Mouse (Mus musculus) forebrain, embryonic 16.5 days (tissue): Measurements from ENCODE around the gene Arid1b. TPM values are rescaled to one million over a fixed set of nuclear protein-coding genes. Genes with fewer than 3 reads are reported as not detected.

Experiments used
- ATAC-seq: fragments of 200-750 bp; cut with Nextera tagmentation; 2 replicates; pipeline ENCODE4 v1.8.0; 2017; ENCODE audit warnings: mild to moderate bottlenecking, moderate library complexity
- H3K27ac ChIP-seq: fragments of 300-500 bp; sonication (generic); 2 replicates; pipeline ENCODE4 v1.5.1; 2014; ENCODE audit warnings: low read length, control low read depth
- H3K27me3 ChIP-seq: fragments of 300-500 bp; sonication (generic); replicated peaks from 2 replicates; pipeline ENCODE4 v1.6.1; 2014; ENCODE audit warnings: low read length; ENCODE audit not compliant: control insufficient read depth, insufficient read depth
- H3K36me3 ChIP-seq: fragments of 300-500 bp; sonication (generic); 2 replicates; pipeline ENCODE4 v1.6.1; 2014; ENCODE audit not compliant: control insufficient read depth, insufficient read depth
- H3K4me1 ChIP-seq: fragments of 300-500 bp; sonication (generic); replicated peaks from 2 replicates; pipeline ENCODE4 v1.6.1; 2014; ENCODE audit warnings: low read length; ENCODE audit not compliant: control insufficient read depth, insufficient read depth
- H3K4me2 ChIP-seq: fragments of 300-500 bp; sonication (generic); 2 replicates; pipeline ENCODE4 v1.6.1; 2014; ENCODE audit warnings: mild to moderate bottlenecking, low read length, control low read depth
- H3K4me3 ChIP-seq: fragments of 300-500 bp; sonication (generic); replicated peaks from 2 replicates; pipeline ENCODE4 v1.5.1; 2014; ENCODE audit warnings: mild to moderate bottlenecking, low read length, control low read depth
- H3K9ac ChIP-seq: fragments of 300-500 bp; sonication (generic); replicated peaks from 2 replicates; pipeline ENCODE4 v1.6.1; 2014; ENCODE audit warnings: low read depth, low read length, control low read depth
- H3K9me3 ChIP-seq: fragments of 300-500 bp; sonication (generic); 2 replicates; pipeline ENCODE4 v1.6.1; 2016; ENCODE audit warnings: low read length; ENCODE audit not compliant: control insufficient read depth
- WGBS: fragments of 180-500 bp; shearing (Covaris S2); extraction: QIAGEN DNeasy Blood & Tissue Kit; methylation state at CpG from one replicate; pipeline ENCODE4 v1.1.7; 2014; 5-methylcytosine and 5-hydroxymethylcytosine counted together
- polyA plus RNA-seq: library from polyadenylated mRNA; unstranded; fragments of >200 nt; fragmentation: Nextera tagmentation; extraction: Ambion mirVana; gene quantifications from 2 replicates; pipeline ENCODE4 v1.2.1, GENCODE M21; 2015

Gene Arid1b
- polyA plus RNA-seq, 1 experiment from 2014 or later: 15.1 TPM

DNA sequence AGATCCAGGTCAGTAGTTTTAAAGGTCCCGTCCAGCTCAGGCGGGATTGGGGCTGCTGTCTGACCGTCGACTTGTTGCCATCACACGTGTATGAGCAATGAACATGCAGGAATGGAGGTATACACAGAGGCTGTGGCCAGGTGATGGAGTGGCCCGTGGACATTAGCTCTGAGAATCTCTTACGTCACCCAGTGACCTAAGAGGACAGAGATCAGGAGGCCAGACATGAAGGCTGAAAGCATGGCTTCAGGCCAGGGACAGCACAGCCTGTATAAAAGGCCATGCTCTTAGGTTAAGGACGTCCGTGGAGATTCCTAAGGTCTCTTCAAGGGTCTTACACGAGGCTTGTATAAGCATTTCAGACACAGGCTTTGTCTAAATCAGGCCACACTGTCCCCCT lies 184.4 kb downstream of the Arid1b start:
- Histone ChIP-seq H3K27ac (no peak overlapping the region), H3K9ac (no peak overlapping the region), H3K4me1 (peaks cover 17% of the 10 kb centered on the region), H3K36me3 (no peaks in the 10 kb centered on the region), H3K27me3 (no peaks in the 10 kb centered on the region), H3K4me3 (no peak overlapping the region), H3K4me2 (no peak overlapping the region), H3K9me3 (no peaks in the 10 kb centered on the region)
- WGBS: 90% methylated on average over 10 of the region's 10 CpGs
- ATAC-seq: no peak

DNA sequence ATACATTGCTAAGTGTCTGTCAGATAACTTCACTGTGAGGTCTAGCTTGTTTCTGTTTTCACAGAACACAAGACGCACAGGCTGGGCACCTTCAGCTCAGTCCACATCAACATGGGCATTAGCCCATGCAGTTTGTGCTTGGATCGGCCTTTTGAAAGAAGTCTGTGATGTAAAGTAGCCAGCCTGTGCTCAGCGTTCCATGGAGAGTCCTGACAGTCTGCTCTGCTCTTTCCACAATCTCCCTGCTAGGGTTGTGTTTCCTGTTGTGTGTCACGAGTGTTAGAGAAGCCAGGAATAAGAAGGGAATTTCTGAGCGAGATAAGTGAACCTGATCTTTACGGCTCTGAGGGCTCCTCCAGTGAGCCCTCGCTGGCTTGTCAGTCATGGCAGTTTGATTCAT lies 184.9 kb downstream of the Arid1b start:
- H3K9me3 ChIP-seq: no peaks in the 10 kb centered on the region
- no peak overlapping the region for H3K9ac ChIP-seq
- H3K4me1 ChIP-seq: peaks cover 14% of the 10 kb centered on the region
- H3K36me3 ChIP-seq: no peaks in the 10 kb centered on the region
- ATAC-seq: no peak
- WGBS: 76% methylated on average over 7 of the region's 7 CpGs
- no peak overlapping the region for H3K27ac ChIP-seq
- H3K27me3 ChIP-seq: no peaks in the 10 kb centered on the region
- no peak overlapping the region for H3K4me3 ChIP-seq
- no peak overlapping the region for H3K4me2 ChIP-seq

DNA sequence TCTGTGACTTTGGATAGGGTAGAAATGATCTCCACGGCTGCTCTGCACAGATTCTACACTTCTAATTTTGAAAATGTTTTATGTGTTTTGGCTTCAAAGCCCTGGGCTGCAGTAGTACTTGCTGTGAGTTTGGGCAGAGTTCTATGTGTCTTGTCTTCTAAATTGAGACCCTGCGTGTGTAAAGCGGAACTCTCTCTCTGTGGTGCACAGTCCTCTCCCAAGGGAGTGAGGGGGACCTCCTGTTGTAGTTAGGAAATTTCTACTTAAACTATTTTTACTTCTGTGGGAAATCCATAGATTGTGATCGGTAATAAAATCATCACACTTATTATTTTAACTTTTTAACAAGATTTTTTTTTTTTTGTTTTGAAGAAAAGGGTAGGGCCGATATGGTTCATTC lies 185.3 kb downstream of the Arid1b start:
- Histone ChIP-seq H3K4me2 (no peak overlapping the region), H3K4me1 (peaks cover 14% of the 10 kb centered on the region), H3K27ac (no peak overlapping the region), H3K4me3 (no peak overlapping the region), H3K9ac (no peak overlapping the region), H3K27me3 (no peaks in the 10 kb centered on the region), H3K36me3 (no peaks in the 10 kb centered on the region), H3K9me3 (no peaks in the 10 kb centered on the region)
- 89% methylated on average over 5 of the region's 5 CpGs for WGBS
- ATAC-seq: no peak

DNA sequence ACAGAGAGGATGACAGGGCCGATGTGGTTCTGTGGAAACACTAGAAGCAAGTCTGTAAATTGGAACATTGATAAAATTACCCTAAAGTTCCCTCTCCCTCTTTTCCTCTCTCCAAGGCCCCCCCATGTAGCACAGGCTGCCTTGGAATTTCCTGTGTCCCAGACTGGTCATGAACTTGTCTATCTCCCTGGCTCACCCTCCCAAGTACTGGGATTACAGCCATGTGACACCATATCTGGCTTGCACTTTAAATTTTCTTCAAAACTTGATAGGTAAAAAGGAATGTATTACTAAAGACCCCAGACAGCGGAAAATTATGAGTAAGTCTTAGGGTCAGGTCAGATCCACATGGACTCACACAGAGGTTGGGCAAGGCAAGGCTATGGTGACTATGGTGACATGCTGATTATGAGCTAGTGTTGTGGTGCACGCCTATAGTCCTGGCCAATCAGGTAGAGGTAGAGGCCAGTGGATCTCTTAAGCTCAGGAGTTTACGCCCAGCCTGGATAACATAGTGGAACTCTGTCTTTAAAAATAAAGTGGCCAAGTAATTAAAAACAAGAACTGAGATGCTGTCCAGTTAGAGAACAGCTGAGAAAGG lies 185.9 kb downstream of the Arid1b start:
- H3K4me2 ChIP-seq: no peak overlapping the region
- H3K36me3 ChIP-seq: no peaks in the 10 kb centered on the region
- peaks cover 17% of the 10 kb centered on the region for H3K4me1 ChIP-seq
- H3K27ac ChIP-seq: no peak overlapping the region
- H3K9me3 ChIP-seq: no peaks in the 10 kb centered on the region
- no peaks in the 10 kb centered on the region for H3K27me3 ChIP-seq
- H3K9ac ChIP-seq: no peak overlapping the region
- H3K4me3 ChIP-seq: no peak overlapping the region
- ATAC-seq: no peak
- 88% methylated on average over 4 of the region's 4 CpGs for WGBS

DNA sequence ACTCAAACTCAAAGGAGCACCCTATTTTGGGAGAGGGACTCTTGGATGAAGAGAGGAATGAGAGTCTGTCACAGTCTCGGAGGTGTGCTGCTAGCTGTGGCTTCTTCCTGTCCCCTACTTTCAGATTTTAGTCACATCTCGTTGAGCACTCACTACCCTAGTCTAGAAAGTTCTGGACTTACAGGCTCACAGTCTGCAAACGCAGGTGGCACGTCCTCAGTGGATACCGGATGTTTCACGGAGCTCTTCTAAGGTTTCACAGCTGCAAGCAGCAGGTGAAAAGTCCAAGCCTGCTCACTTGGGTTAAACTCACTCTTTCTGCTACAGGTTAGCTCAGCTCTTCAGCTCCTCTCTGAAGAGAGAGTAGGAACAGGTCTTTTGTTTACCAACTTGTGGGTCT lies 186.8 kb downstream of the Arid1b start:
- no peak overlapping the region for H3K4me3 ChIP-seq
- no peak overlapping the region for H3K4me2 ChIP-seq
- WGBS: 93% methylated on average over 6 of the region's 6 CpGs
- no peaks in the 10 kb centered on the region for H3K36me3 ChIP-seq
- no peak overlapping the region for H3K27ac ChIP-seq
- ATAC-seq: no peak
- H3K9ac ChIP-seq: no peak overlapping the region
- peaks cover 17% of the 10 kb centered on the region for H3K4me1 ChIP-seq
- no peaks in the 10 kb centered on the region for H3K27me3 ChIP-seq
- no peaks in the 10 kb centered on the region for H3K9me3 ChIP-seq

DNA sequence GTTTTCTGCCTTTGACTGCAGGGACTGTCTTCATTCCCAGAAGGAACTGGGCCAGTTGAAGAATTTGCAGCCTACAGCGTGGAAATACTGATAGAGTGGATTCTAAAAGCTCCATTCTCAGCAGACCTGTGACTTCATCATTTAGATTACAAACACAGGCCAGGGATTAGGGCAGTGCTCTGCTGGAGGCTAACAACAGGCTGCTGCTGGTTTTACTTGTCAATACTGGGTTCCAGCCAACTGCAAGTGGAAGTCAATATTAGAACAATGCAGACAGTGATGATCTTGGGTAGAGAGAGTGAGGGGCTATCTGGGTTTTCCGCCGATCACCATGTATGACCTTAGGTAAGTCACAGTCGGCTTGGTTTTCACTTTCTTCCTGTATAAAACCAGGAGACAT lies 188.4 kb downstream of the Arid1b start:
- 85% methylated on average over 4 of the region's 4 CpGs for WGBS
- H3K36me3 ChIP-seq: no peaks in the 10 kb centered on the region
- no peak overlapping the region for H3K27ac ChIP-seq
- ATAC-seq: no peak
- H3K27me3 ChIP-seq: no peaks in the 10 kb centered on the region
- peaks cover 17% of the 10 kb centered on the region for H3K4me1 ChIP-seq
- no peak overlapping the region for H3K4me2 ChIP-seq
- no peak overlapping the region for H3K9ac ChIP-seq
- no peak overlapping the region for H3K4me3 ChIP-seq
- H3K9me3 ChIP-seq: no peaks in the 10 kb centered on the region

DNA sequence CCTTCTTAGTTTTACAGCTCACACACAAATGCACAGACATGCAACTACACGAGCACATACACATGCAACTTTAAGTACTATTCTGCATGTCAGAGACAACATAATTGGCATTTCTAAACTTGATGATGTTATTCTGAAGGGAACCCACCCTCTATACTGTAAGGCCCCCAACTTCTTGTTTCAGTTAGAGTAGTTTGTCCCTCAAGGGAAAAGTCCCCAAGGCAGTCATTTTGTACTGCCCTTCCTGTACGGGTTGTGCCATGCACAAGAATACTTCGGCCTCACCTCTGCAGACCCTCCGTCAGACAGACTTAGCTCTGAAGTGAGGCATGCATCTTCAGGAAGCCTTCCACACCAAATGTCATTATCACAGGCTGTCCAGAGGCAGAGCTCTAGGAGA lies 191.4 kb downstream of the Arid1b start:
- Histone ChIP-seq H3K27me3 (no peaks in the 10 kb centered on the region), H3K9me3 (no peaks in the 10 kb centered on the region), H3K4me2 (no peak overlapping the region), H3K27ac (no peak overlapping the region), H3K36me3 (no peaks in the 10 kb centered on the region), H3K4me1 (peaks cover 28% of the 10 kb centered on the region), H3K4me3 (no peak overlapping the region), H3K9ac (no peak overlapping the region)
- 77% methylated on average over 4 of the region's 4 CpGs for WGBS
- no peak for ATAC-seq

DNA sequence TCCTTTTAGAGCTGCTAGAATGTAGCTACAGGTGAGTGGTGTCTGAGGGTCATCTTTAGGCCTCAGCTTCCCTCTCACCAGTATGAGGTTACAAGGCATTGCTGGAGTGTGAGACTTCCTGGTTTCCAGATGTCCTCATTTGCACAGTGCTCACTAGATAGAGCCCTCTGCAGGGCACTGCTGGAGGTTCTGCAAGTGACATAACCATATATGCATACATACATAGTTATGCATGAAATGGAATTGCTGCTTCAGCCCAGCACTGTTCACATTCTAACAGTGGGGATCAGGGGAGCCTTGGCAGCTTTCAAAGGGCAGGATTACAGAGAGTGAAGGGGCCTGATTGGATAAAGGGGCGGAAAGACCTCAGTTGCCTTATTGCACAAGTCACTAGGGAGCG lies 193.4 kb downstream of the Arid1b start:
- no peaks in the 10 kb centered on the region for H3K27me3 ChIP-seq
- H3K27ac ChIP-seq: no peak overlapping the region
- H3K9me3 ChIP-seq: no peaks in the 10 kb centered on the region
- peaks cover 16% of the 10 kb centered on the region for H3K4me1 ChIP-seq
- no peak overlapping the region for H3K9ac ChIP-seq
- ATAC-seq: no peak
- no peak overlapping the region for H3K4me2 ChIP-seq
- WGBS: 34% methylated on average over 2 of the region's 2 CpGs
- H3K36me3 ChIP-seq: no peaks in the 10 kb centered on the region
- H3K4me3 ChIP-seq: no peak overlapping the region

DNA sequence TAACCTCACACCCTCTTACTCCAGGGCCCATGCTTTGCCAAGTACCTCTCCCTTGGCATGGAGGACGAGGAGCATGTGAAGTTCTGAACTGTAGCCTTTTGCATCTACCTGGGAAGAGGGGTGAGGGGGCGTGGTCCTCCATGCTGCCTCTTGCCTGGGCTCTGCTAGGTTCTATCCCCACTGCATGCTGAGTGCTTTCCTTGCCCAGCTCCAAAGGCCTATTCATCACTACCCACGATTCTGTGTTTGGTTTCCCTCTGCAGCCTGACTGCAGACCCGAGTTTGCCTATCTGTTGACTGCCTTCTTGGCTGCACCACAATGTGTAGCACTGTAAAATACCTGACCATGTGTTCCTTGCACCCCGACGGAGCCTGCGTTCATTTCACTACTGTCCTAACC lies 194.3 kb downstream of the Arid1b start:
- WGBS: 65% methylated on average over 7 of the region's 7 CpGs
- Histone ChIP-seq H3K4me2 (no peak overlapping the region), H3K9me3 (no peaks in the 10 kb centered on the region), H3K9ac (no peak overlapping the region), H3K27me3 (no peaks in the 10 kb centered on the region), H3K27ac (no peak overlapping the region), H3K36me3 (no peaks in the 10 kb centered on the region), H3K4me1 (peaks cover 14% of the 10 kb centered on the region), H3K4me3 (no peak overlapping the region)
- no peak for ATAC-seq
